29 mouse cellular contexts compared by ENCODE assay signal in the genomic region with DNA sequence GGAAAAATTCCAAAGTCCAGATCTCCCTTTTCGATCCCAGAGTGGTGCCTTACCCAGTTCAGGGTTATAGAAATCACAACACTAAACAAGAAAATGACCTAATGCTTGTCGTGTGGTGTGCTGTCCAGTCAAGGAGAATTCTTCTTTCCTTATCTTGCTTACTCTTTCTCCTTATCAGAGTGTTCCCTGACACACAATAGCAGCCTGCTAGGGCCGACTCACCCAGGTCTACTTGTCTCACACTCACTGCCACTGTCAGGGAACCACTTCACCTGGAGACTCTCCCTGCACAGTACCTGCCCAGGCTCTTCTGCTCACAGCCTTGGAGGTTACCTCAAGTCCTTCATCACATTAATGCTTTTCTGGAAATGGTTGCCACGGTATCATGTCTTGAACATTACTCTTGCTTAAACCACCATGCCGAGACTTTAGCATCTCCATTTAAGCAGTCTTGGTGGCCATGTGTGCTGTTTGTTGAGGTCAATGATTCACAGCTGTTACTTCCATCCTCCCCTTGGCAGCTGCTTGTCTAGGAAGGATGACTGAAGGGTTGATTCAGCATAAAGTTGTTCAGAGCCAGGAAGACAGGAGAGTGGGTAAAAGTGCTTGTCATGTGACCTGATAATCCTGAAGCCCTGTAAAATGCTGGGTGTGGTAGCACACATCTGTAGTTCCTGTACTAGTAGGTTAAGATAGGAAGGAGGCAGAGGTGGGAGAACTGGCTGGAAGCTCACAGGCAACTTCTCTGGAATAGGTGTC. TPM values are rescaled to one million over a fixed set of nuclear protein-coding genes. Genes with fewer than 3 reads are reported as not detected.
"Had no signal": no experiment of that assay in that cellular context is flagged by ENCODE, and none has a peak within 500 bp of the region (broad histone marks: within the 10 kb centered on the region; RNA-seq: fewer than 3 reads in every experiment).

No protein-coding gene starts in this region.

- H3K9ac ChIP-seq: kidney, embryonic 15.5 days; limb, embryonic 12.5 days; limb, embryonic 15.5 days; liver, embryonic 12.5 days; liver, embryonic 15.5 days; midbrain, embryonic 12.5 days; neural tube, embryonic 13.5 days had no signal

- DNase-seq: kidney, adult 11 months; kidney, adult 8-10 months; kidney, postnatal 10 days; kidney, postnatal 36 days; layer of hippocampus, postnatal 36 days; left cerebral cortex, postnatal 4 days; lung, adult 2 months; lung, postnatal 14 days; lung, postnatal 4 days; retina, postnatal 1 day; right cerebral cortex, postnatal 25 days; thymus, postnatal 25 days had no signal

- H3K27ac ChIP-seq: kidney, embryonic 15.5 days; limb, embryonic 12.5 days; limb, embryonic 15.5 days; liver, embryonic 12.5 days; liver, embryonic 15.5 days; midbrain, embryonic 12.5 days; neural tube, embryonic 13.5 days had no signal

- H3K9me3 ChIP-seq: kidney, embryonic 15.5 days; limb, embryonic 12.5 days; limb, embryonic 15.5 days; liver, embryonic 12.5 days; liver, embryonic 15.5 days; midbrain, embryonic 12.5 days; neural tube, embryonic 13.5 days had no signal

- H3K4me1 ChIP-seq: limb, embryonic 15.5 days; liver, embryonic 12.5 days; liver, embryonic 15.5 days; midbrain, embryonic 12.5 days; neural tube, embryonic 13.5 days had no signal

- H3K4me3 ChIP-seq: kidney, embryonic 15.5 days; limb, embryonic 12.5 days; limb, embryonic 15.5 days; liver, embryonic 12.5 days; liver, embryonic 15.5 days; midbrain, embryonic 12.5 days; myocyte; neural tube, embryonic 13.5 days had no signal

- H3K4me2 ChIP-seq: kidney, embryonic 15.5 days; limb, embryonic 12.5 days; limb, embryonic 15.5 days; liver, embryonic 12.5 days; liver, embryonic 15.5 days; midbrain, embryonic 12.5 days; neural tube, embryonic 13.5 days had no signal

- H3K36me3 ChIP-seq: kidney, embryonic 15.5 days; limb, embryonic 12.5 days; limb, embryonic 15.5 days; liver, embryonic 12.5 days; liver, embryonic 15.5 days; midbrain, embryonic 12.5 days; neural tube, embryonic 13.5 days had no signal

- ATAC-seq: liver, embryonic 12.5 days; midbrain, embryonic 16.5 days had no signal

- H3K27me3 ChIP-seq: kidney, embryonic 15.5 days; limb, embryonic 12.5 days; limb, embryonic 15.5 days; liver, embryonic 12.5 days; liver, embryonic 15.5 days; midbrain, embryonic 12.5 days; neural tube, embryonic 13.5 days had no signal

RNA-seq across cellular contexts. Expression of gene Slc15a5, which starts 1.9 kb away (rescaled TPM):
- total RNA-seq: layer of hippocampus, adult 8-10 months; layer of hippocampus, postnatal 10 days; layer of hippocampus, postnatal 36 days; left cerebral cortex, postnatal 4 days; megakaryocyte progenitor cell, adult 5-6 weeks; megakaryocyte-erythroid progenitor cell, adult 5-6 weeks; monocyte, adult 5-6 weeks; neutrophil, adult 5-6 weeks had no signal
- polyA plus RNA-seq: kidney, embryonic 15.5 days; limb, embryonic 12.5 days; limb, embryonic 15.5 days; liver, embryonic 12.5 days; liver, embryonic 15.5 days; lung, embryonic 16.5 days; midbrain, embryonic 12.5 days; myocyte; spleen, adult 2 months had no signal
